Mouse (Mus musculus): ENCODE measurements around the gene F930015N05Rik.

GRCm38 (mm10) chr11:64397612-64398011 is 38.8 kb downstream of the F930015N05Rik start:
- no peak for TF ChIP-seq CTCF (IDR thresholded peaks at IDR 0.05; ENCODE audit: extremely low read depth, insufficient read depth, low read length)
- TF ChIP-seq POLR2A (IDR thresholded peaks at IDR 0.05; ENCODE audit: extremely low read depth, insufficient read depth, low read length), result no peak

Measured in cortical plate, adult 2 months (tissue).